Mouse (Mus musculus) ZHBTc4 (cell line): ENCODE data around the gene Cfap61.

Source experiments
- DNase-seq: peaks from one replicate; pipeline ENCODE4 v3.0.0-alpha.2; 2011; ENCODE audit warnings: low read depth, low spot score

Cfap61 gene

GRCm38 (mm10) chr2:146009596-146010349 lies 75.2 kb downstream of the Cfap61 start:
- no peak for DNase-seq

- no peak for DNase-seq
Measured at GRCm38 (mm10) chr2:146010816-146011215, 76.2 kb downstream of the Cfap61 start.

- DNase-seq, result no peak
Measured at GRCm38 (mm10) chr2:146015341-146016186, 81.0 kb downstream of the Cfap61 start.

- DNase-seq, result no peak
Measured at GRCm38 (mm10) chr2:146022846-146023245, 88.3 kb downstream of the Cfap61 start.

GRCm38 (mm10) chr2:146043640-146044039 lies 109.1 kb downstream of the Cfap61 start:
- DNase-seq, result no peak

- DNase-seq, result peak; percentile 30
Measured at GRCm38 (mm10) chr2:146044926-146045890, 110.6 kb downstream of the Cfap61 start.

- no peak for DNase-seq
Measured at GRCm38 (mm10) chr2:146047691-146048090, 113.1 kb downstream of the Cfap61 start.

- no peak for DNase-seq
Measured at GRCm38 (mm10) chr2:146048221-146048829, 113.7 kb downstream of the Cfap61 start.

- DNase-seq, result peak; percentile 57
Measured at GRCm38 (mm10) chr2:146049339-146049738, 114.8 kb downstream of the Cfap61 start.

GRCm38 (mm10) chr2:146050069-146050468 lies 115.5 kb downstream of the Cfap61 start:
- DNase-seq, result no peak

- no peak for DNase-seq
Measured at GRCm38 (mm10) chr2:146051334-146051733, 116.8 kb downstream of the Cfap61 start.

- no peak for DNase-seq
Measured at GRCm38 (mm10) chr2:146057123-146057522, 122.5 kb downstream of the Cfap61 start.

GRCm38 (mm10) chr2:146058791-146059190 lies 124.2 kb downstream of the Cfap61 start:
- no peak for DNase-seq

GRCm38 (mm10) chr2:146061421-146062300 lies 127.1 kb downstream of the Cfap61 start:
- DNase-seq, result no peak

GRCm38 (mm10) chr2:146062330-146063092 lies 127.9 kb downstream of the Cfap61 start:
- DNase-seq, result peak; percentile 96

- DNase-seq, result peak; percentile 40
Measured at GRCm38 (mm10) chr2:146063093-146064074, 128.8 kb downstream of the Cfap61 start.

GRCm38 (mm10) chr2:146067364-146067763 lies 132.8 kb downstream of the Cfap61 start:
- DNase-seq, result peak; percentile 53

- DNase-seq, result peak; percentile 37
Measured at GRCm38 (mm10) chr2:146073300-146073699, 138.7 kb downstream of the Cfap61 start.
